Mouse (Mus musculus): ENCODE data around the gene Klk4.

DNA sequence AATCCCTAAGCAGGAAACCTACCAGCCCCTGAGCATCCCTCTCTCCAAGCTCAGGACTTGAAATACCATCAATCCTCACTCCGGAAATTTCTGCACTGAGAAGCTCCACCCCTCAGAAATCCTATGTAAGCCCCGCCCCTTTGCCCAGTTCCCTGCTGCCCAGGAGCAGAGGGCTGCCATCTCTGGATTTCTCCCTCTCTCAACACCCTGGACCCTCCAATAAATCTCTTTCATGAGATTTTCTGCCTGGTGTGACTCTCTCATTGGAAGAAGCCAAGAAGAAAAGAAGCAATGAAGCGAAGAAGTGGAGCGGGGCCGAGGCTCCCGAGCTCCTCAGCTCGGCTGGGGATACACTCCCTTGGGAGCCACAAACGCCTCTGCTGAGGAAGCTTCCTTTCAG lies 20.5 kb upstream of the Klk4 start:
- TF ChIP-seq ZC3H11A (IDR thresholded peaks at IDR 0.05; ENCODE audit: borderline replicate concordance, low read depth, low read length) (no peak), ZNF384 (IDR thresholded peaks at IDR 0.05; ENCODE audit: low read depth, low read length) (no peak), MAFK (IDR thresholded peaks at IDR 0.05; ENCODE audit: insufficient read depth, low read depth, low read length) (no peak), CHD2 (IDR thresholded peaks at IDR 0.05; ENCODE audit: low read depth, low read length) (no peak)

Data from ES-E14 (cell line).